25 mouse cellular contexts compared by ENCODE assay signal in the genomic region with DNA sequence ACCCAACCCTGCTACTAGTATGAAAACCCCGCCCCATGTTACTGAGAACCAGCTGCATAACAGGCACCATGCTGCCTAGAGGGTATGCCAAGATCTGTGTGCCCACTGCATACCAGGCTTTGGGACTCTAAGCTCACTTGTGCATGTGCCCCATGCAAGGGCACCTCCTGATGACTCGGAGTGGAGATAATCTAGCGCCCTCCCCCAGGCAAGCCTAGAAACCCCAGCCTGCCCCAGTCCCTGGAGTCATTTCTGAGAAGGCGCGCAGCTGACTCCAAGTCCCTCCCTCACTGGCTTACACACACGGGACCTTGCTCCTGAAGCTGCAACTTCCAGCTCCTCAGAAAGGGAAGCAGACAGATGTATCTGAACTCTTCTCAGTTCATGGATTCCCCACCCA. TPM values are rescaled to one million over a fixed set of nuclear protein-coding genes. Genes with fewer than 3 reads are reported as not detected.
DNase-seq lines count a peak whose midpoint lies in the region.
"Had no signal": no experiment of that assay in that cellular context is flagged by ENCODE, and none has a peak within 500 bp of the region (broad histone marks: within the 10 kb centered on the region; RNA-seq: fewer than 3 reads in every experiment).

No protein-coding gene starts in this region.

- DNase-seq in gastrocnemius, adult 8-10 months (ENCODE audit: low spot score in 2 of 2) = peak; percentile 14 to 28
- no peak for DNase-seq in gastrocnemius, postnatal 36 days
- no peak for DNase-seq in heart, embryonic 10.5 days (ENCODE audit: low spot score)
- peak; percentile 55 to 60 for DNase-seq in heart, postnatal 10 days
- peak; percentile 21 for DNase-seq in yolk sac, embryonic 10.5 days (ENCODE audit: low spot score)
- no peak for DNase-seq in thymus, postnatal 25 days
- no peak for DNase-seq in left cerebral cortex, adult 9 months (ENCODE audit: low spot score in 2 of 2)
- DNase-seq: adrenal gland, adult 8-10 months; cerebellum, adult 9-11 months; kidney, adult 8-10 months; kidney, postnatal 25 days; lung, adult 18-20 months; lung, postnatal 36 days; right cerebral cortex, postnatal 4 days had no signal

- intact Hi-C loops in gastrocnemius, postnatal 36 days (cut with DNase I) = no loop called here
- intact Hi-C loops in heart, postnatal 10 days (cut with DNase I) = no loop called here

- no peaks in the 10 kb centered on the region for H3K27me3 ChIP-seq in heart, embryonic 10.5 days (ENCODE audit: insufficient read depth, poor library complexity, severe bottlenecking)
- H3K27me3 ChIP-seq: forebrain, embryonic 15.5 days; hindbrain, embryonic 13.5 days; Patski had no signal

- H3K4me3 ChIP-seq in heart, embryonic 10.5 days = no peak overlapping the region
- H3K4me3 ChIP-seq: forebrain, embryonic 15.5 days; hindbrain, embryonic 13.5 days had no signal

- no peaks in the 10 kb centered on the region for H3K9me3 ChIP-seq in heart, embryonic 10.5 days
- H3K9me3 ChIP-seq: forebrain, embryonic 15.5 days; hindbrain, embryonic 13.5 days had no signal

- 83% methylated on average over 6 of the region's 6 CpGs for WGBS in heart, embryonic 10.5 days

- H3K36me3 ChIP-seq in heart, embryonic 10.5 days = 0 out of 2 replicates have a peak, but pooled peaks cover 7% of the 10 kb centered on the region
- H3K36me3 ChIP-seq: forebrain, embryonic 15.5 days; hindbrain, embryonic 13.5 days had no signal

- peaks cover 42% of the 10 kb centered on the region for H3K4me1 ChIP-seq in heart, embryonic 10.5 days
- H3K4me1 ChIP-seq: forebrain, embryonic 15.5 days; hindbrain, embryonic 13.5 days had no signal

- H3K27ac ChIP-seq in heart, embryonic 10.5 days = peak overlapping the region; percentile 47; the same call in 1 of the 2 replicates
- H3K27ac ChIP-seq: forebrain, embryonic 15.5 days; hindbrain, embryonic 13.5 days; stomach, postnatal 0 days had no signal

RNA-seq across cellular contexts. Expression of a gene that starts 4.0 kb away (rescaled TPM):
- 10 to 100 TPM; 49.1 to 54.8 (median 53.1) TPM for total RNA-seq in gastrocnemius, adult 8-10 months (2022)
- 10 to 100 TPM; 77.5 to 89.4 TPM for total RNA-seq in gastrocnemius, postnatal 36 days (2021)
- 27.8 and 64.0 TPM in 2 replicates for polyA plus RNA-seq in heart, embryonic 10.5 days (2016; fragmentation: Nextera tagmentation; extraction: Ambion mirVana)
- 100 to 1,000 TPM; 157 to 162 TPM for total RNA-seq in heart, postnatal 10 days (2021)
- total RNA-seq: adrenal gland, adult 8-10 months; ES-E14; left cerebral cortex, postnatal 36 days; megakaryocyte-erythroid progenitor cell, adult 5-6 weeks; midbrain, postnatal 0 days had no signal
- polyA plus RNA-seq: CD4-positive, CD25-positive, alpha-beta regulatory T cell, adult 4 months; forebrain, embryonic 15.5 days; inflammation-experienced regulatory T-cells, adult 6 months; liver, adult 2 months; midbrain, postnatal 0 days; Patski had no signal

RNA-seq across cellular contexts. Expression of a gene that starts 26.4 kb away (rescaled TPM):
- 1 to 10 TPM in 3 of 4 experiments, not detected in 1; 1.2 to 2.4 (median 2.4) TPM for total RNA-seq in gastrocnemius, adult 8-10 months (2022)
- total RNA-seq in gastrocnemius, postnatal 36 days (2021) = under 1 TPM; 0.07 to 0.08 TPM
- polyA plus RNA-seq in heart, embryonic 10.5 days (2016; fragmentation: Nextera tagmentation; extraction: Ambion mirVana) = 0.08 and 0.17 TPM in 2 replicates
- total RNA-seq in heart, postnatal 10 days (2021) = under 1 TPM; 0.15 to 0.26 TPM
- total RNA-seq: liver, adult 2 months; megakaryocyte-erythroid progenitor cell, adult 5-6 weeks had no signal
- polyA plus RNA-seq: CD4-positive, CD25-positive, alpha-beta regulatory T cell, adult 4 months; inflammation-experienced regulatory T-cells, adult 6 months; liver, adult 2 months had no signal

Comparison
In these comparisons a context has a peak if more than half of its experiments do, and no peak if none do; other contexts are left out.
1. DNase-seq: peak in gastrocnemius, adult 8-10 months (2 of 2), heart, postnatal 10 days (2 of 2) and yolk sac, embryonic 10.5 days (single experiment); none in gastrocnemius, postnatal 36 days (0 of 2), heart, embryonic 10.5 days (single experiment), thymus, postnatal 25 days (single experiment) and left cerebral cortex, adult 9 months (0 of 2).